Mouse (Mus musculus) erythroid progenitor cell, adult 5-6 weeks (primary cell): ENCODE measurements at regions not wholly inside any gene's neighbourhood (a gene's known extent, or its start where the extent isn't known, plus 50 kb on each side); places are given as distances from the start of the nearest gene placed in this dataset.
"Not testable (repeated sequence)": the region's sequence is repeated elsewhere in the genome, so short reads cannot be mapped to it uniquely, and the experiment has no call there.

Experiments
- ATAC-seq: replicated peaks from 2 replicates; pipeline ENCODE4 v1.8.0; 2016; ENCODE audit warnings: moderate number of reproducible peaks, mild to moderate bottlenecking, moderate TSS enrichment, inconsistent platforms; ENCODE audit not compliant: poor library complexity, low FRiP score, severe bottlenecking

DNA sequence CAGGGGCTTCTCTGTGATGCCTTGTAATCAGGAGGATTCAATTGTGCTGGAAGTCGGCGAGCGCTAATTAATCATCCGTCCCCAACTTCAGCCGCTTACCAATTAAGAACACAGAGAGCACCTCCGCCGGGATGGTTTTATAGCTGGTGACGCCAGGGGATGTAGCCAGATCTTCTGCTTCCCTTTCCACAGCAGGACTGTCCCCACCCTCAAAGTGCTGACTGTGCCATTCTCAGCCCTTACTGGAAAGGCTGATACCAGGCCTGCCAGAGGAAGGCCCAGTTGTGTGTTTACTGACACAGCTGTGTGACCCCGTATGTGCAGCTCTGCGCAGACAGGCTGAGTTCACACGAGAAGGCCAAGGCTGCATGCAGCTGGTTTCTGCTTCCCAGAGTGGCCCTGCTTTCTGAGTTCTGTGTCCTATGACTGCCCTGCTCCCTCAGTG lies 59.9 kb upstream of the Bend4 start:
- ATAC-seq: no peak

DNA sequence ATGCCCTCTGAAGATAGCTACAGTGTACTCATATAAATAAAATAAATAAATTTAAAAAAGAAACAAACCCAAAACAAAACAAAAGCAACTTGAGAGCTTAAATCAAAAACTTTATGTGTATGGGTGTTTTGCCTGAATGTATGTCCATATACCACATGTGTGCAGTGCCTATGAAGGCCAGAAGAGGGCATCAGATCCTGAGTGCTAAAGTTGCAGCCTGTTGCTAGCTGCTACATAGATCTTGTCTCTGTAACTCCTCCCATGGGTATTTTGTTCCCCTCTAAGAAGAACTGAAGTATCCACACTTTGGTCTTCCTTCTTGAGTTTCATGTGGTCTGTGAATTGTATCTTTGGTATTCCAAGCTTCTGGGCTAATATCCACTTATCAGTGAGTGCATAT lies 62.6 kb upstream of the Bend4 start:
- ATAC-seq: not testable (repeated sequence)

DNA sequence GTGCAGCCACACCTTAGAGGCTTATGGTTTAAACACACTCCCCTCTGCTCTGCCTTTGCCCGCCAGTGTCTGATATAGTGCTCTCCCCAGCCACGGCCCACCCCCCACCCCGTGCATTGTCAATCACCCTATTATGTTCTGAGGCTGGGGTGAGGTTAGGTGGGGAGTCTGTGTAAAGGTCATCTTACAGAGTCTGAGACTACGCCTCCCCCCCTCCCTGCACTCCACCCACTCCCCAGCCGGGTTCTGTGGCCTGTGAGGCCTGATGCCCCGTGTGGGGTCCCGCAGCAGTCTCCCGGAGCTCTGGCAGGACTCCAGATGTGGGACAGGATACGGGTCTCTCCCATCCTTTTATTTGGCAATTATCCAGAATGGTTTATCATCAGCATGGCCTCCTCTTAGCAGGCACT lies 64.8 kb upstream of the Bend4 start:
- ATAC-seq: no peak

DNA sequence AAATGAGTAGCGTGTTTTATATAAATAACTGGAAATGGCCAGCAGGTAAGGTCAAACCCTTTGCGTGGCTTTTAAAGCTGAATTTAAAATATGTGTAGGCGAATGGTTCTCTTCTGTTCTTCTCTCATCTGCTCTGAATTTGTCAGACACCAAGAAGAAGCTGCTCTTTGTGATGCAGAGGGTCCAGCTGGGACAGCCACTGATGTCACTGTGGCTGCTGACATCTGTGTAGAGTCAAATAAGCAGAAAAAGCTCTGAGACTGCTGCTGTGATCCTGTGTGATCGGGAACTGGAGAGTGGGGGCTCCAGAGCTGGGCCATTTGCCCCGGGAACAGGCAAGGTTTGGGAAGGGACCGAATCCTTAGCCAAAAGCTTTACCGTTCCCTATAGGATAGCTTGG lies 68.6 kb upstream of the Bend4 start:
- ATAC-seq: no peak

DNA sequence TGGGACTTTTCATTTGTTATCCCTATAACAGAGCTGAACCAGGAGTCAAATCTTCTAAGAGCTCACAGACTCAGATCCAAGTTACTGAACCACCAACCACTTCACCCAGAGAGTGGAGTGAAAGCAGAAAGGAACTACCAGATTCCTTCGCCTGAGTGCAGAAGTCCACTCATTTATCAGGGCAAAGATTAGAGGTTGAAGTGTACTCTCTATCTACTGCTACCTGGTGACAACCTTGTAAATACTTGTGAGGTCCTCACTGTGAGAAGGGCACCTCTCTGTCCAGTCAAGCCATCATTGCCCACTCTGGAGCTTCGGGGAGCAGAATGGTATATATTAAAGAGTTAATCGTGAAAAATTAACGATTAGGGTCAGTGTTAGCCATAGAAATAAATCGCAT lies 87.4 kb upstream of the Shisa3 start:
- no peak for ATAC-seq

DNA sequence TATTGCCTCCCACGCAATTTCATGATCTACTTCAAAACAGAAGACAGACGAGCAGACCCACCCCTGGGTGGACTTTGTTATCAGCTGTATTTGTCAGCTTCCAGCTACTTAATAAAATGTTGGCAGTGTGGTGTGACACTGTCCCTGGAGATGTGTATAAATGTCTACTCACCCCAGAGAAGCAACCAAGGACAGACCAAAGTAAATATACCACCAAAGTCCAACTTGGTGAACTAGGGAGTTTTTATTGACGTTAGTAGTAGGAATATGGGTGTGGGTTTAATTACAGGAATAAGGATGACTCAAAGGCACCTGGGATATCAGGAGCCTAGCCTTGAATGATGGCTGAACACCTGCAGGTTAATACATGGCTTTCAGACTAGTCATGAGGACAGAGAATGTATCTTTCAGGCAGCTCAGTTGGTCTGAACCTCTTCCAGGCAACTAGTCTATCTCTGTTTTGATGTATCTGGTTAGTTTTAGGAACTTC lies 86.2 kb upstream of the Shisa3 start:
- ATAC-seq: no peak

DNA sequence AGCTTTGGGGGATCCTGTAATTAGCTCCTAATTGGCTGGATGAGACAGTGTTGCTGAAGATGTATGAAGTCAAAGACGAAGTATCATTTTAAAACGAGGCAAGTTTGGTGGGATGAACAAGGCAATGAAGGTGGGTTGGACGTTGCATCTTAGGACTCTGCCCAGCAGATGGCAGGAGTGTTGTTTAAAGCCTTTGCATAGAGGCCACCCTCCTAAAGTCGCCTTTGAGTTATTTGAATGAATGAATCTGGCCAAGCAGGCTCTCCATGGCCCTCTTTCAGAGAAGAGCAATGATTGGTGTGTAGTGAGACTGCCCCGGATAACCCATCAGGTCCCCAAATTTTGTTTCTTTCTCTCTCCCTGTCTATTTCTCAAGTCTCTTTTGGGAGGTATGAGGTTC lies 77.5 kb upstream of the Shisa3 start:
- no peak for ATAC-seq

DNA sequence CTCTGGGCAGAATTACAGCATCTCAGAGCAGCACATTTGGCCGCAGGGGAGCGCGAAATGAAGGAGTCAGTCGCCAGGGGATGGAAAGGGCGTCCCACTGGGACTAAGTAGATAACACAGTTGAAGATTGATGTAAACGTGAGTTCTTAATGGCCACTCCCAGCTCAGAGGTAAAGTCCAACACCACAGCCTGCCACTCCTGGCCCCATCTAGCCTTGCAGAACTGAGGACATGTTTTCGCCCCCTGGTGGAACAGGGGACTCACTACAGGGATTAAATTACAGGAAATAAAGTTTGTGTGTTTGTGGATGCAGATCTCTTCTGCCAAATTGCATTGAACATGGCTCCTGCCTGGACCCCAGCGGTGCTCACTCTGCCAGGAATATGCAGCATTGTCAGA lies 76.7 kb upstream of the Shisa3 start:
- ATAC-seq: no peak

DNA sequence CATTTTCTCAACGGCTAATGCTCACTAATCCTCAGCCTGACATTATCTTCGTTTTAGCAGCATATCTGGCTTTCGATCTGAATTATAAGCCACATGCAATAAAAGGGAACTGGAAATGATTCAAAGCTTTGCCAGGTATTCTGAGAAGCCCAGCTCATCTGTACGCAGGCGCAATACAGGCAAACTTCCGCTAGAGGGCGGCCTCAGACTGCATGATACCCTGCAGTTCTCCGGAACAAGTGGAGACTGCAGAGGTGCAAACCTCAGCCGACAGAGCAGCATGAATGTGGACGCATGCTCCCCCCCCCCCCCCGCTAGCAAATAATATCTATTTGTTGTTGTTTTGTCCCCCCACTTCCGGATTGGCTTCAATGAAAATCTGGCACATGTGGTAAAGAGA lies 75.3 kb upstream of the Shisa3 start:
- 0 out of 2 replicates have a peak, but pooled peaks have one; percentile 42 for ATAC-seq

DNA sequence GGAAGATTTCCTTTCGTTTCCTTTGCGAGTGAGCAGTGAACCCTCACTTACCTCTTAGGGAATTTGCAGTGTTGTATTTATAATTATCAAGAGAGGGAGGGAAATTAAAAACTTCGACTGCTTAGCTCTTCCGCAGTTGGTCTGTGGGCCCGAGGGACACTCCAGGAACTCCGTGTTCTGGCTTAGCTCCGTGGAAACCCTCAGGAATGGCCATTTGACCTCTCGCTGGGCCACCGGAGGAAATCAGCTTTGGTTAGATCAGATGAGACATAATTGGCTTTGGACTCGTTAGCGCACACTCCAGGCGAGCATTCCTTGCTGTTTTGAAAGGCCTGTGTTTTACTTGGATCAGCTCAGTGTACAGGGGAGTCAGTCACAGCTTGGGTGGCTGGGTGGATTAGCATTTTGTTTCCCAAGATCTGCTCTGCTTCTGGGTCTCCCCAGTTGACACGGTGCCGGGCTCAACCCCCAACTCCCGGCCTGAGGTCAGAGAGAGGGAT lies 74.9 kb upstream of the Shisa3 start:
- ATAC-seq: no peak

DNA sequence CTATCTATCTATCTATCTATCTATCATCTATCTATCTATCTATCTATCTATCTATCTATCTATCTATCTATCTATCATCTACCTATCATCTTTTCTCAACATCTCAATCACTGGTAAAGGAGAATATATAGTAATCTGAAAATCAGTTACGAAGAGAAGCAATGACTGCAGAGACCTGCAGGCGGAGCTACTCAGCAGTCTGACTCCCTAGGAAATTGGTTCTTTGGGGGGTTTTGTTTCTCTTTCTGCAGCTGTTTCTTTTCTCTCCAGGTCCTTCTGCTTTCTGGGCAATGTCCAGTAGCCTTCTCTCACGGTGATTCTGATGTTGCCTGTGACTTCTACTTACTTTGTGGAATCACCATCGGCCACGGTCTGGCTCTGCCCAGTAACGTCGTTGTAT lies 73.6 kb upstream of the Shisa3 start:
- no peak for ATAC-seq

DNA sequence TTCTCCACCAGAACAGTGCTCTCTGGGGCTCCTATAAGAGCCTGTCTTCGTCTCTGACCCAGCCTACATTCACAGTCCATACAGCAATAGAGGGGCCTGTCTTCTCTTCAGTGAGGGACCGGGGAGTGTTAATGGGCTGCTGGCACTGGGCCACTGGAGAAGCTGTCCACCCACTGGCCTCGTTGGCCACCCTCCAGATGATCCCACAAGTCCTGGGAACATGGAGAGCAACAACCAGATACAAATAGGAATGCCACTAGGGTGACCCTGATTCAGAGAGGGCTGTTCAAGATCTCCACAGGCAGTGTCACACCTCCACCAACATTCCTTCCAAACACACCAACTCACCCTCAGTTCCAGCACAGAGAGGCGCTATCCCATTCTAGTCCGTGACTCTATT lies 69.7 kb upstream of the Shisa3 start:
- no peak for ATAC-seq

DNA sequence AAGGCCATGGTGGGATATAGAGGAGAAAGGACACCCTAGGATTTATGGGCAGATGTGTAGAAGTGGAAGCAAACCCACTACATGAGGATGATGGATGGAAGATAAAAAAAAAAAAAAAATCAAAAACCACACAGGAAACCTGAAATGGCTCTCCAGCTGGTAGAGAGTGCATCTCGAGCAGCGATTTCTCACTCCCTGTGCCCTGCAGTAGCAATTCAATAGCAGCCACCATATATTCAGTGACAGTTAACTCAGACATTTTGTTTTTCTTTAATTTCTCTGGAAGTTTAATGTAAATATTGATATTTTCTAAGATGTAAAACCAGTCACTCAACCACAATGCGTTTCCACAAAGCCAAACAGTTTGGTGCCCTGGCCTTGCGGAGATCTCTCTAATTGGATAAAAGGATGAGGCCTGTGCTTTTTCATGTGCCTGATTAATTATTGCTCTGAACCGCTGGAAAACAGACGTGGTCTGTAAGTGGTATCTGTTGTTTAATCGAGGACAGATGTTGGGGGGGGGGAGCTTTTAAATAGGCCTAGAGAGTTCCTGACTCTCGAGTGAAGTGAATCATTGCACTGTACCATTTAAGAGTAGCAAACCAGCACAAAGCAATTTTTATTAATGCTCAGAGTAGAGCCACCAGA lies 68.0 kb upstream of the Shisa3 start:
- no peak for ATAC-seq

DNA sequence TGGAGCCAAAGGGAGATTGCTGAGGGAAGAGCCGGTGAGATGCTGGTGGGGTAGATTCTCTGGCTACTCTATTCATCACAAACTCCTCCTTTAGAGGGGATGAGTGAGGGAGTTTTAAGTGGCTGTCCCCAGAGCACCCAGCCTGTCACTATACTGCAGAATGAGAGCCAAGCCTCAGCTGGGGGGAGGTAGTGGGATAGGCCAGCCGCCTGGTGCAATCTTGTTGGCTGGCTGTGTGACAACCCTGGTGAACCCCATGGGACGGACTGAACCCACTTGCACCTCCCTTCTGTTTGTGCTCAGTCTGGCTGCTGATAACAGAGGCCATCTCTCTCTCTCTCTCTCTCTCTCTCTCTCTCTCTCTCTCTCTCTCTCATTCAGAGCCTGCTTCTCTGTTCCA lies 65.8 kb upstream of the Shisa3 start:
- ATAC-seq: no peak

DNA sequence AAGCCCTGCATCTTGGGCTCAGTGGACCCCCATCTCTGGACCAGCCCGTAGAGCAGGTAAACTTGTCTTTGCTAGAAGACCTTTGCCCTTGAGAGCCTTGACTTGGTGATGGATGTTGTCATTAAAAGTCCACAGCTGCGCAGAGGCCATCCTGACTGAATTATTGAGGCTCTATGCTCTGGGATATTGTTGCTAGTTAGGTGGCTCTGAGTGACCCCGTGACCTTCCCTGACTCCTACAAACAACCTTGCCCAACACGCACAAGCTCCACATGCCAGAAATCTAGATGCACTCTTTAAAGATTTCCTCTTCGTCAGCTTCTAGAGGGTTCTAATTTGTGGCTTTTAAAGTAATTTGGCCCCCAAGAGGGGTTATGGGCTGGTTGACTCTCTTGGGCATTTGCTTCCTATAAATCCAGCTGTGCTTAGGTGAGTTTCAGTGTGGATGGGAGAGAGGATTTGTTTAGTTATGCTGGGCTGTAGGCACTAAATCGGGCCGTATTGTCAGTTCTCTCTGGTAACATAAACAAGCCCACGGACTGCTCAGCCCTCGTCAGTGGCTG lies 63.6 kb upstream of the Shisa3 start:
- ATAC-seq: no peak

DNA sequence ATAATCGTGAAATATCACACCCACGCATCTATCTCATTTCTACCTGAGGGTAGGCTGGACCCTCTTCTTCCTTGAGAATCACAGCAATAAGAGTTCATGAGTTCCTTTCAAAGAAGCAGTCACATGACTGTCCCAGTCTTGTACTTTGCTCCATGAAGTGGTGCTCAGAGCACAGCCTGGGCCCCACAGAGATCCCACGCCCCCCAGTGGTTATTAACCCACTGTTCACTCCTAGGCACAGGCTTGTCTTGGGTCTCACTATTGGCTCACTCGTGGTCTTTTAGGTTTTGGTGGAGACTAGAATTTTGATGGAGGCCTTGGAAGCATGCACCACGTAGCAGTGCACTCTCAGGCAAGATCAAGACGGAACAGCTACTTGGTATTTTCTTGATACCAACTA lies 57.4 kb upstream of the Shisa3 start:
- ATAC-seq: no peak

DNA sequence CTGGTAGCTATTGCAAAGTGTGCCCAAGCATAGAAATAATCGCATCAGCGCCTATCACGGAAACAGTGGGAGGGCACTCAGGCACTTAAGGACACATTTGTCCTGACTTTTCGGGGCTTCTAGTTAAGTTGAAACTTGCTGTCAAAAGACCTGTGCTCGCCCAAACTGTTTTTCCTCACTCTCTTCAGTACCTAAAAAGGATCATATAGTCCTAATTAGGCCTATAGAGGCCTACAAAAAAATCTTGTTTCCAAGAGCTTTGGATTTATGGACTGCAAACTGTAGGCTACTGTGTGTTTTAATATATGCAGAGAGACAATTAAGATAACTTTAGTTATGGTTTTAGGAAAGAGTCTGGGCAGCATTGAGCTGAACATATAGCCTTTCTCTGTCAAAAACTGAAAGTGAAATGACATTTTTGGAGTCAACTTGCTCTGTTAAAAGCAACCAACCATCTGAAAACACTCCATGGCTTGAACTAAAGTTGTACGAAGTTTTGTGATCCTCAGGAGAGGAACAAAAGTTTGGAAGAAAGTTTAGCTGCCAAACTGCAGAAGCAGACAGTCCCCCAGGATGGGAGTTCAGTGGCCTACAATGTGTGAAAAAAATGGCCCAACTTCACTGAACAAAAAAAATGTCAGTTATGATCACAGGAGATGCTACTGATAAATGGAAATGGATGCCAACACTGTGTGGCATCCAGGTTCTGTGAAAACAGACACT lies 55.9 kb upstream of the Shisa3 start:
- ATAC-seq: no peak

DNA sequence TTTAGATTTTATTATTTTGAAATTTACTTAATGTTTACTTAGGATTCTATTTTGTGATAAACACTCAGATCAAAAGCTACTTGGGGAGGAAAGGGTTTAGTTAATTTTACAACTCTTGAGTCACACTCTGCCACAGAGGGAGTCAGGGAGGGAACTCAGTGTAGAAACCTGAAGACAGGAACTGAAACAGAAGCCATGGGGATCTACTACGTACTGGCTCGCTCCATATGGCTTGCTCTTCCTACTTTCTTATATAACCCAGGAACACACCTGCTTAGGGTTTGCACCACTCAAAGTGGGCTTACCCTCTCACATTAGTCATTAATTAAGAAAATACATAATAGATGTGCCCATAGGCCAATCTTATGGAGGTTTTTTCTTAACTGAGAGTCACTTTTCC lies 54.8 kb upstream of the Shisa3 start:
- ATAC-seq: no peak
